ENCODE assay signal across 8 mouse cellular contexts in genomic region chr13:53109560-53110248, GRCm38 (mm10).
DNase-seq lines count a peak whose midpoint lies in the region; ATAC-seq and TF ChIP-seq lines count a peak whose summit lies in the region.

No protein-coding gene starts in this region.

- peak; percentile 88 for DNase-seq in adipocyte (ENCODE audit: low spot score)
- DNase-seq in embryo, embryonic 10 days (ENCODE audit: low spot score), result peak; percentile 97
- peak; percentile 92 for DNase-seq in gastrocnemius, postnatal 14 days
- peak; percentile 93 for DNase-seq in induced T-regulatory cell, adult 2 months (ENCODE audit: low read depth)
- DNase-seq in left cerebral cortex, adult 2 months (ENCODE audit: extremely low spot score in 1 of 2, low spot score in 2 of 2), result peak; percentile 92 to 94
- DNase-seq in right cerebral cortex, postnatal 10 days (ENCODE audit: low spot score in 2 of 2), result peak; percentile 95 to 96
- DNase-seq in urinary bladder, postnatal 10 days (ENCODE audit: low spot score), result peak; percentile 83

- no peak overlapping the region for H3K4me3 ChIP-seq in left cerebral cortex, adult 2 months

- peak; percentile 99 for TF ChIP-seq CTCF in left cerebral cortex, adult 2 months (IDR thresholded peaks at IDR 0.05)

- intact Hi-C loops in gastrocnemius, postnatal 14 days (cut with DNase I; ENCODE audit: low total_unique reads), result no loop called here
- intact Hi-C loops in left cerebral cortex, adult 2 months (cut with DNase I), result loop anchor here (1.0 to 2.0 kb wide), 2 partner anchors 247 to 317 kb away; no protein-coding TSS in a partner anchor

- peak; percentile 99 for ATAC-seq in megakaryocyte progenitor cell, adult 5-6 weeks (replicated peaks; ENCODE audit: poor library complexity)

- H3K27ac ChIP-seq in left cerebral cortex, adult 2 months, result no peak overlapping the region
